17 mouse cellular contexts compared by ENCODE assay signal in the genomic region with DNA sequence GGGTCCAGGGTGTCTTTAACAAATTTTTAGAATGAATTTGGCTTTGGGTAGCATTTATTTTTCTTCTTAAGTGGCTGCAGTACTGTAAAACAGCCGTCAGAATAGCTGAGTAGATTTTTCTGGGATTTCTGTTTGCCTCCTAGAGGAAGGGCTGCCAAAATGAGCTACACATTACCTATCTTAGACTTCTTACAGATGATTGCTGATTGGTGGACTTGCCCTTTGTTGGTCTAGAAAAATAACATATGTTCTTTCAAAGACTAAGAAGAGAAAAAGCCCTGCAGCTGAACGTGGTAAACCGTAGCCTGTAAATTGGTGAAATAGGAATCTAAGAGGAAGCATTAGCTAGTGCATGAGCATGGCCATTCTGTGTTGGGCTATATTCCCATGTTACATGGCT.
"Had no signal": no experiment of that assay in that cellular context is flagged by ENCODE, and none has a peak within 500 bp of the region (broad histone marks: within the 10 kb centered on the region; RNA-seq: fewer than 3 reads in every experiment).

No protein-coding gene starts in this region.

- H3K9ac ChIP-seq: limb, embryonic 13.5 days; liver, embryonic 12.5 days; liver, embryonic 15.5 days; lung, embryonic 15.5 days had no signal

- H3K36me3 ChIP-seq: limb, embryonic 10.5 days; limb, embryonic 13.5 days; liver, embryonic 12.5 days; liver, embryonic 15.5 days; lung, embryonic 15.5 days had no signal

- H3K27ac ChIP-seq: layer of hippocampus, adult 2 months; limb, embryonic 10.5 days; limb, embryonic 13.5 days; liver, embryonic 12.5 days; liver, embryonic 15.5 days; lung, embryonic 15.5 days had no signal

- H3K9me3 ChIP-seq: limb, embryonic 10.5 days; limb, embryonic 13.5 days; liver, embryonic 12.5 days; liver, embryonic 15.5 days; lung, embryonic 15.5 days had no signal

- H3K27me3 ChIP-seq: limb, embryonic 13.5 days; liver, embryonic 12.5 days; liver, embryonic 15.5 days; lung, embryonic 15.5 days had no signal

- H3K4me1 ChIP-seq: limb, embryonic 10.5 days; limb, embryonic 13.5 days; liver, embryonic 12.5 days; liver, embryonic 15.5 days; lung, embryonic 15.5 days had no signal

- ATAC-seq: liver, embryonic 12.5 days had no signal

- H3K4me3 ChIP-seq: layer of hippocampus, adult 2 months; limb, embryonic 10.5 days; limb, embryonic 13.5 days; liver, embryonic 12.5 days; liver, embryonic 15.5 days; lung, embryonic 15.5 days had no signal

- H3K4me2 ChIP-seq: limb, embryonic 13.5 days; liver, embryonic 12.5 days; liver, embryonic 15.5 days; lung, embryonic 15.5 days; midbrain, embryonic 11.5 days had no signal

- DNase-seq: kidney, adult 18-20 months; kidney, adult 9 months; kidney, postnatal 25 days; layer of hippocampus, adult 9-11 months; liver; lung, adult 18-20 months; lung, postnatal 10 days; lung, postnatal 36 days; thymus, adult 18-20 months; thymus, postnatal 4 days had no signal
